Mouse (Mus musculus): ENCODE results near the gene Tada2b. TPM values are rescaled to one million over a fixed set of nuclear protein-coding genes. Genes with fewer than 3 reads are reported as not detected.

The Tada2b gene
- polyA plus RNA-seq, 1 experiment from 2014 or later, result 1.5 TPM

- H3K9ac ChIP-seq (ENCODE audit: low read length), result no peak overlapping the region
- peak; percentile 27; the same call in 1 of the 2 replicates for ATAC-seq (ENCODE audit: low FRiP score, low TSS enrichment)
Measured at GRCm38 (mm10) chr5:36449710-36450358, 34.3 kb downstream of the Tada2b start.

GRCm38 (mm10) chr5:36447872-36448271 lies 36.2 kb downstream of the Tada2b start:
- no peaks in the 10 kb centered on the region for H3K27me3 ChIP-seq (ENCODE audit: control insufficient read depth, insufficient read depth, low read length)
- H3K27ac ChIP-seq (replicated peaks), result no peak overlapping the region
- no peak overlapping the region for H3K4me3 ChIP-seq (ENCODE audit: low read depth, low read length)
- no peak for ATAC-seq (ENCODE audit: low FRiP score, low TSS enrichment)
- DNase-seq (ENCODE audit: low spot score), result no peak
- H3K4me1 ChIP-seq (replicated peaks; ENCODE audit: control insufficient read depth, insufficient read depth), result no peaks in the 10 kb centered on the region
- 89% methylated on average over 12 of the region's 12 CpGs for WGBS
- H3K9me3 ChIP-seq (ENCODE audit: control insufficient read depth, low read length), result no peaks in the 10 kb centered on the region
- no peak overlapping the region for H3K4me2 ChIP-seq (replicated peaks; ENCODE audit: low read depth)
- no peak overlapping the region for H3K9ac ChIP-seq (ENCODE audit: low read length)
- H3K36me3 ChIP-seq (ENCODE audit: control insufficient read depth, insufficient read depth, low read length), result no peaks in the 10 kb centered on the region
- TF ChIP-seq EP300 (optimal IDR thresholded peaks at IDR 0.05) (no peak), CTCF (IDR thresholded peaks at IDR 0.05; ENCODE audit: low read depth) (no peak)

More at GRCm38 (mm10) chr5:36449710-36450358, 34.3 kb downstream of the Tada2b start:
- Histone ChIP-seq H3K4me1 (replicated peaks; ENCODE audit: control insufficient read depth, insufficient read depth) (no peaks in the 10 kb centered on the region), H3K4me2 (replicated peaks; ENCODE audit: low read depth) (no peak overlapping the region), H3K27me3 (ENCODE audit: control insufficient read depth, insufficient read depth, low read length) (no peaks in the 10 kb centered on the region), H3K36me3 (ENCODE audit: control insufficient read depth, insufficient read depth, low read length) (no peaks in the 10 kb centered on the region), H3K27ac (replicated peaks) (no peak overlapping the region), H3K9me3 (ENCODE audit: control insufficient read depth, low read length) (no peaks in the 10 kb centered on the region), H3K4me3 (ENCODE audit: low read depth, low read length) (no peak overlapping the region)
- TF ChIP-seq CTCF (IDR thresholded peaks at IDR 0.05; ENCODE audit: low read depth) (no peak), EP300 (optimal IDR thresholded peaks at IDR 0.05) (no peak)
- WGBS, result 51% methylated on average over 6 of the region's 6 CpGs
- no peak for DNase-seq (ENCODE audit: low spot score)

- ATAC-seq (ENCODE audit: low FRiP score, low TSS enrichment), result no peak
- Histone ChIP-seq H3K27ac (replicated peaks) (no peak overlapping the region), H3K27me3 (ENCODE audit: control insufficient read depth, insufficient read depth, low read length) (no peaks in the 10 kb centered on the region), H3K4me2 (replicated peaks; ENCODE audit: low read depth) (no peak overlapping the region), H3K9me3 (ENCODE audit: control insufficient read depth, low read length) (no peaks in the 10 kb centered on the region), H3K4me3 (ENCODE audit: low read depth, low read length) (no peak overlapping the region), H3K4me1 (replicated peaks; ENCODE audit: control insufficient read depth, insufficient read depth) (no peaks in the 10 kb centered on the region), H3K36me3 (ENCODE audit: control insufficient read depth, insufficient read depth, low read length) (no peaks in the 10 kb centered on the region), H3K9ac (ENCODE audit: low read length) (no peak overlapping the region)
- WGBS, result 41% methylated on average over 9 of the region's 9 CpGs
- no peak for TF ChIP-seq EP300 (optimal IDR thresholded peaks at IDR 0.05)
- DNase-seq (ENCODE audit: low spot score), result no peak
Measured at GRCm38 (mm10) chr5:36446166-36446890, 37.8 kb downstream of the Tada2b start.

GRCm38 (mm10) chr5:36445028-36445427 lies 39.1 kb downstream of the Tada2b start:
- TF ChIP-seq CTCF (IDR thresholded peaks at IDR 0.05; ENCODE audit: low read depth) (no peak), EP300 (optimal IDR thresholded peaks at IDR 0.05) (no peak)
- no peaks in the 10 kb centered on the region for H3K4me1 ChIP-seq (replicated peaks; ENCODE audit: control insufficient read depth, insufficient read depth)
- H3K27ac ChIP-seq (replicated peaks), result no peak overlapping the region
- DNase-seq (ENCODE audit: low spot score) (peak; percentile 25), ATAC-seq (ENCODE audit: low FRiP score, low TSS enrichment) (no peak)
- H3K4me2 ChIP-seq (replicated peaks; ENCODE audit: low read depth), result no peak overlapping the region
- H3K36me3 ChIP-seq (ENCODE audit: control insufficient read depth, insufficient read depth, low read length), result no peaks in the 10 kb centered on the region
- H3K9ac ChIP-seq (ENCODE audit: low read length), result no peak overlapping the region
- no peaks in the 10 kb centered on the region for H3K9me3 ChIP-seq (ENCODE audit: control insufficient read depth, low read length)
- 23% methylated on average over 8 of the region's 8 CpGs for WGBS
- no peaks in the 10 kb centered on the region for H3K27me3 ChIP-seq (ENCODE audit: control insufficient read depth, insufficient read depth, low read length)
- no peak overlapping the region for H3K4me3 ChIP-seq (ENCODE audit: low read depth, low read length)

GRCm38 (mm10) chr5:36444611-36445010 lies 39.5 kb downstream of the Tada2b start:
- WGBS, result 63% methylated on average over 4 of the region's 4 CpGs
- no peak for ATAC-seq (ENCODE audit: low FRiP score, low TSS enrichment)

GRCm38 (mm10) chr5:36440741-36441140 lies 43.3 kb downstream of the Tada2b start:
- TF ChIP-seq CTCF (IDR thresholded peaks at IDR 0.05; ENCODE audit: low read depth) (no peak), EP300 (optimal IDR thresholded peaks at IDR 0.05) (no peak)
- WGBS, result 47% methylated on average over 3 of the region's 3 CpGs
- ATAC-seq (ENCODE audit: low FRiP score, low TSS enrichment), result no peak

More at GRCm38 (mm10) chr5:36444611-36445010, 39.5 kb downstream of the Tada2b start:
- DNase-seq (ENCODE audit: low spot score), result no peak
- TF ChIP-seq CTCF (IDR thresholded peaks at IDR 0.05; ENCODE audit: low read depth), result no peak
- no peak for TF ChIP-seq EP300 (optimal IDR thresholded peaks at IDR 0.05)
- Histone ChIP-seq H3K9ac (ENCODE audit: low read length) (no peak overlapping the region), H3K4me1 (replicated peaks; ENCODE audit: control insufficient read depth, insufficient read depth) (no peaks in the 10 kb centered on the region), H3K27me3 (ENCODE audit: control insufficient read depth, insufficient read depth, low read length) (no peaks in the 10 kb centered on the region), H3K9me3 (ENCODE audit: control insufficient read depth, low read length) (no peaks in the 10 kb centered on the region), H3K36me3 (ENCODE audit: control insufficient read depth, insufficient read depth, low read length) (no peaks in the 10 kb centered on the region), H3K4me3 (ENCODE audit: low read depth, low read length) (no peak overlapping the region), H3K4me2 (replicated peaks; ENCODE audit: low read depth) (no peak overlapping the region), H3K27ac (replicated peaks) (no peak overlapping the region)

More at GRCm38 (mm10) chr5:36440741-36441140, 43.3 kb downstream of the Tada2b start:
- no peak for DNase-seq (ENCODE audit: low spot score)
- Histone ChIP-seq H3K36me3 (ENCODE audit: control insufficient read depth, insufficient read depth, low read length) (no peaks in the 10 kb centered on the region), H3K27ac (replicated peaks) (no peak overlapping the region), H3K9me3 (ENCODE audit: control insufficient read depth, low read length) (no peaks in the 10 kb centered on the region), H3K9ac (ENCODE audit: low read length) (no peak overlapping the region), H3K4me2 (replicated peaks; ENCODE audit: low read depth) (no peak overlapping the region), H3K27me3 (ENCODE audit: control insufficient read depth, insufficient read depth, low read length) (no peaks in the 10 kb centered on the region), H3K4me3 (ENCODE audit: low read depth, low read length) (no peak overlapping the region), H3K4me1 (replicated peaks; ENCODE audit: control insufficient read depth, insufficient read depth) (no peaks in the 10 kb centered on the region)
